Mouse (Mus musculus): ENCODE measurements at regions not wholly inside any gene's neighbourhood (a gene's known extent, or its start where the extent isn't known, plus 50 kb on each side); places are given as distances from the start of the nearest gene placed in this dataset.
"Not testable (repeated sequence)": the region's sequence is repeated elsewhere in the genome, so short reads cannot be mapped to it uniquely, and the experiment has no call there.

DNA sequence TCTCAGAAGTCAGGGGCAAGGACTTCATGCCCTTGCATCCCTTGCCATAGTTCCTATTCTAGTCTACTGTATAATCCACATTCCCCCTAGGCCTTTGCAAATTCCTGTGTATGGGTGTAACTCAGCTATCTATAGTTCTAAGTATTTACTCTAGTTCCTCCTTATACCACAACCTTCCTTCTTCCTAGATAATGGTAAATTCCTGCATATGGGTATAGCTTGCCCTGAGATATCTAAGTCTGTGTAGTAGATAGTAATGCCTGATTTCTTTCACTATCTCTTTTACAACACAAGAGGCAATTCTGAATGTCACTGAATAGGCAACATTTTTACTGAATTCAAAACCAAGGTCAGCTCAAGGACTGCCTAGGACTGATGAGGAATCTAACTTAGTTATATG lies 1000.2 kb downstream of the Kcnt2 start:
- DNase-seq (ENCODE audit: low spot score in 2 of 2) = not testable (repeated sequence)

DNA sequence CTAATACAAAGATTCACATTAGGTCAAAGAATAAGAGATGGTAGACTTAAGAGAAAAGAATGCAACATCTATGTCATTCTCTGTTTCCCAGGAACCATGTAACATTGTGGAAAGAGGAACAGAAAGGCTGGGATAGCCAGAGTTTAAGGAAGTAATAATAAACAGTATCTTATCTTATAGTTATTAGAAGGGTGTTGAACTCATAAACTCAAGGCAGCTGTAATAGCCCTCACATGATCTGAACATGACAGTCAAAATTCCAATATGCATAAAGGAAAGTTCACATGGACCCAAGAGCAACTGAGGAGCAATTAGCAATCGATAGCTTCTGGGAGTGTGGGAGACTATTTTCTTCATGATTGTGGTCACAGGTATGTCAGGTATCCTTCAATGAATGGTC lies 1028.8 kb downstream of the Kcnt2 start:
- DNase-seq (ENCODE audit: low spot score in 2 of 2) = no peak

DNA sequence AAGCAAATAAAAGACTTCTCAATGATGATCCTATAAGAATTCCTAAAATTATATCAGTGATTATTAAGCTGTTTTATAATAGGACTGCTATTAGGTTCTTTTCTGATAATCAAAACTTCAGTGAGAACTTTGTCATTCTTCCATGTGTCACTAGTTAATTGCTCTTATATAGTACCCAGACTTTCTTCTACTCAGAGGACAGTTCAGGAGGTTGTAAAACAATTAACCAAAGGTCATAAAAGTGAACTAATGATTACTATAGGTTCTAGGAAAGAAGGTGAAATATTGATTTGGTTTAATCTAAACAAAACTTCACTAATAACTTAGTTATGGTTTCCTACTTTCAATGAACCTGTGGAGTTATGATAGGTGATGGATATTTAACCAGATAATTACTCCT lies 1035.6 kb downstream of the Kcnt2 start:
- no peak for DNase-seq (ENCODE audit: low spot score in 2 of 2)

DNA sequence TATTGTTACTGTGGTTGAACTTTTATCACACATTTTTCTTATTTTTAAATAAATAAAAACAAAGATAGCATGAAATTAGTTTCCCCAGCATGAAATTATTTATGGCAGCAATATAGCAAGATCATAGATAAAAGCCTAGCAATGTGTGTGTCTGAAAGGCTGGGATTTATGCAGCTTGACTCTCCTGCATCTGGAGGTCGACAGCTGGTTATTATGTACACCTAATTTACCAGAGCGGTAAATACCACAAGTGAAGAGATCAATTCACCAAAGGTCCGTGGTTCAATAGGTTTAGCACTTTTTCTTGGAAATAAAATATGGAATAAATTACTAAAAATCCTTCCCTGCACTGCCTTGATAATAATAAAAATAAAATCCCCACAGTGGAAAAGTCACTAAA lies 1077.0 kb downstream of the Kcnt2 start:
- DNase-seq (ENCODE audit: low spot score in 2 of 2) = no peak

DNA sequence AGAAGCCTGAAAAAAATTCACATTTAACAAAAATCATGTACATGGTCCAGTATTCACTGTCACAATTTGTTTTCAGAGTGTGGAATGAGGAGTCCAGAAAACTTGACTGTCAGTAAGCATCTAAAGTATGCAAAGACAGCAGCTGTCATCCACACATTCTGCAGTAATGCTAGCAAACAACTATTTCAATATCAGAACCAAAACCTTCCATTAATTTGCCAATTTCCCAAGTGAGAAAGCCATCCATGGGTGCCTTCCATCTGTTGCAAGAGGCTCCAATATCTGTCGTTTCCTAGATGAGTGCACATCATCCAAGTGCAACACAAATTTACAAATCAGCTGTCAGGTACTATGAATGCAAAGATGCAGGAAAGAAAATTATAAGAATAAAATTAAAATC lies 1092.1 kb downstream of the Kcnt2 start:
- DNase-seq (ENCODE audit: low spot score in 2 of 2) = no peak

DNA sequence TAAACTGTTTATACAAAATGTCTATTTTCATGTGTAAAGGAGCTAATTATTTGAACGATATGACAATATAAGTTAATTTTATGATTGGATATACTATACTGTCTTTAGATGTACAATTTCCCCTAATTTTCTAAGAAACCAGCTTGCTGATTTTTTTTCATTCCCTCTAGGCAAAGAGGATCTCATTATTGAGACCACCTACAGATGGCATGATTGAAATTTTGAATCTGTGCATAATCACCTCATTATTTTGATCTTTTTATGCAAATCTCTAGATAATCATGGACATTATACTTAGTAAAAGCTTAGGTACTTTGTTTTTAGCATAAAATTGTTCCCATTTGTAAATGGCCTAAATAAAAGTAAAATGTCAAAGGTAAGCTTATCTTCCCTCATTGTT lies 1123.5 kb downstream of the Kcnt2 start:
- no peak for DNase-seq (ENCODE audit: low spot score in 2 of 2)

DNA sequence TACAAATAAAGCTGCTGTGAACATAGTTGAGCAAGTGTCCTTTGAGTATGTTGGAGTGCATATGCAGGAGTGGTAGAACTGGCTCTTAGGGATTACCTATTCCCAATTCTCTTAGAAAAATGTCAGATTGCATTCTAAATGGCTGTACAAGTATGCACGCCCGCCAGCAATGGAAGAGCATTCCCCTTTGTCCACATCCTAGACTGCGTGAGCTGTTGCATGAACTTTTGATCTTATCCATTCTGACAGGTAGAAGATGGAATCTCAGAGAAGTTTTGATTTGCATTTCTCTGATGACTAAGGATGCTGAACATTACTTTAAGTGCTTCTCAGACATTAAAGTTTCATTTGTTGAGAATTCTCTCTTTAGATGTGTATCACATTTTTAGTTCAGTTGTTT lies 1130.0 kb downstream of the Kcnt2 start:
- no peak for DNase-seq (ENCODE audit: low spot score in 2 of 2)

DNA sequence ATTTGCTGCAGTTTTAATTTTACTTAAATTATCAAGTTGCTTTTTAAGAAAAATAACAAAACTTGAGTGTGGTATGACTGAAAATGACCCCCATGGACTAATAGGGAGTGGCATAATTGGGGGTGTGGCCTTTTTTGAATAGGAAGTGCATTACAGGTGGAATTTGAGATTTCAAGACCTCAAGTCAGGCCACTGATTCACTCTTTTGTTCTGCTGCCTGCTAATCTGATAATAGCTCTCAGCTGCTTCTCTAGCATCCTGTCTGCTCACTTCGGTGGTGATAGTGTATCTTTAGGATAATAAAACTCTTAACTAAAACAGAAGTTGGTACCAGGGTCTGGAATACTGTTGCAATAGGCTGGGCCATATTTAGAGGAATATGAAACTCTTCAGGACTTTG lies 1155.4 kb downstream of the Kcnt2 start:
- no peak for DNase-seq (ENCODE audit: low spot score in 2 of 2)

DNA sequence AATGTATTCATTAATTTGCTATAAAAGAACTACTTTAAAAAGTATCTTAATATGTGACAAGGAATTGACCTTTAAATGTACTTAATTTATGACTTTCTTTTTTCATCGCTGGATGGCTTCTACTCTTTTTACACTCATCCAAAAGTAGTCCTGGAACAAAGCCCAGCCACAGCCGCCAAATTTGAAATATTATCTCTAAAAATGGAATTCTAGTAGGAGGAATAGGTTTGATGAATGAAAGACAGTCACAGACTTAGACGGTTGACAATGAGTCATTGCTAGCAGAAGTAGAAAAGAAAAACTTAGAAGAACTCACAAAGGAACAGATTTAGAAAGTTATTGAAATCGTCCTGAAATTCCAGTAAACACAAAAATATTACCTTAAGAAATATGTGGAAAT lies 1183.7 kb downstream of the Kcnt2 start:
- DNase-seq (ENCODE audit: low spot score in 2 of 2) = peak; percentile 42 to 67

DNA sequence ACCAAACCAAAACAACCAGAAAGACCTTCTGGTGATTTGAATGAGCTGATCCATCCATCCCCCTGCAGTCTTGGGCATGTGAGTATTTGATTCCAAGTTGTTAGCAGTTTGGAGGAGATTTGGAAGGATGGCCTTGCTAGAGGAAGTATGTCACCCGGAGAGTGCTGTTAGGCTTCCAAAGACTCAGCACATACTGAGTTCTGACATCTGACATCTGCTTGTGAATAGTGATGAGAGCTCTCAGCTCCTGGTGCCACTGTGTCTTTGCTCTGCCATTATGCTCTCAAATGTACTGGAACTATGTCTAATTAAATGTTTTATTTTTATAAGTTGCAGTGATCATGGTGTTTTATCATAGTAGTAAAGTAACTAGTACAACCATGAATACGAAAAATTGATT lies 1184.2 kb downstream of the Kcnt2 start:
- DNase-seq (ENCODE audit: low spot score in 2 of 2) = no peak

DNA sequence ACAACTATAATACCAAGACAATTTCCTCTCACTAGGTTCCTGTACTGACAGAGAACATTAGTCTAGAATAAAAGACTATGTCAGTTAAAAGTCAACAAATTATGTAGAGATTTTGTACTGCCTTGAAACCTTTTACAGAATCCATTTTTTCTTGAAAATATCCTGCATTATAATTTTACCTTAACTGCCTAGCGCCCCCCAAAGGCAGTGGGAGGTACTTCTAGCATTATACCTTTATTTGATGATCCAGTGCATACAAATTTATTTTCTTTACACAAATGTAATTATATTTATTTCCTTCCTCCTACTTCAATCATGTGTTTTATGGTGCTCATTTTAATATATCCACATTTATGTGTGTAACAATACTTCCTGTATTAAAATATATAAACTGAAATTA lies 1189.5 kb downstream of the Kcnt2 start:
- DNase-seq (ENCODE audit: low spot score in 2 of 2) = no peak

DNA sequence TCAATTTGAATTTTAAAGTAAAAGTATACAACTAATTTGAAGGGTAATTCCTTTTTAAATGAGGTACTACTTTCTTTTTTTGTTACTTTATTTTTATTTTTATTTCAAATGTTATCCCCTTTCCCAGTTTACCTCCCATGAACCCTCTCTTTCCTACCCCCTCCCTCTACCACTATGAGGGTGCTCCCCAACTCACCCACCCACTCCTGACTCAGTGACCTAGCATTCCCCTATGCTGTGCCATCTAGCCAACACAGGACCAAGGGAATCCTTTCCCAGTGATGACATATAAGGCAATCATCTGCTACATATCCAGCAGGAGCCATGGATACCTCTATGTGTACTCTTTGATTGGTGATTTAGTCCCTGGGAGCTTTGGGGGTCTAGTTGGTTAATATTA lies 1194.3 kb downstream of the Kcnt2 start:
- DNase-seq (ENCODE audit: low spot score in 2 of 2) = no peak

DNA sequence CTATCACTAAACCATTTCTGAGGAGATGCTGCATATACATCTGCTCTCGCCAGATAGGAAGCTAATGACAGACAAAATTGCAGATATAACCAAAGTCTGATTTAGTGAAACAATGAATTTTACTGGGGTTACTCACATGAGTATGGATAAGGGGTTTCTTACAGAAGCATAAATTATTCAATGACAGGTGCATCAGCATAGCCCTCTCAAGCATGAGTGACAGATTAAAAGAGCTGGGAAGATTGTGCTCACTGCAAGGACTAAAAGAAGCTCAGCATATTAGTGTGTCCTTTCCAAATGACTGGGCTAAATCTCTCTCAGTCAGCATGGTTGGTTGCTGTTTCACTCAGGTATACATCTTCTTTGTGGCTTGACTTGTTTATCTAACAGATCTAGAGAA lies 1205.0 kb downstream of the Kcnt2 start:
- DNase-seq (ENCODE audit: low spot score in 2 of 2) = no peak

DNA sequence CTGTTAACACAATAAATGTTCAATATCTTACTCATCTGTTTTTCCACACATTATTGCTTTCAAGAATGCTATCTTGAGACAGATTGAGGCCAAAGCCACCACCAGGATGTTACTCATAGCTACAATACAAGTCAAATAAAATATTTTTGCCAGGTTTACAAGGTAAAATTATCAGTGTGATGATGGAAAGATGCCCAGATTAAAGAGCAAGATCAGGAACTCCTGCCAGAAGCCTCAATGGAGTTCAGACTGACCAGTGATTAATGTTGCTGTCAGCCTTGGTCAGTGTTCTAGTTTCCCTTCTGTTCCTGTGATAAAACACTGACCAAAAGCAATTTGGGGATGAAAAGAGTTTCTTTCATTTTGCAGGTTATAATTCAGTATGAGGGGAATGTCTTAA lies 1218.6 kb downstream of the Kcnt2 start:
- no peak for DNase-seq (ENCODE audit: low spot score in 2 of 2)
